Mouse (Mus musculus) midbrain, embryonic 12.5 days (tissue): Measurements from ENCODE around the gene Scamp3. TPM values are rescaled to one million over a fixed set of nuclear protein-coding genes. Genes with fewer than 3 reads are reported as not detected.
"Not testable (repeated sequence)": the region's sequence is repeated elsewhere in the genome, so short reads cannot be mapped to it uniquely, and the experiment has no call there.

ENCODE experiments used
- ATAC-seq: fragments of 200-750 bp; cut with Nextera tagmentation; 2 replicates; pipeline ENCODE4 v1.8.0; 2017; ENCODE audit warnings: low read depth, moderate TSS enrichment, moderate library complexity; ENCODE audit not compliant: low FRiP score
- H3K27ac ChIP-seq: fragments of 300-500 bp; sonication (generic); replicated peaks from 2 replicates; pipeline ENCODE4 v1.5.1; 2016; ENCODE audit warnings: mild to moderate bottlenecking
- H3K27me3 ChIP-seq: fragments of 300-500 bp; sonication (generic); 2 replicates; pipeline ENCODE4 v1.6.1; 2016; ENCODE audit warnings: mild to moderate bottlenecking
- H3K36me3 ChIP-seq: fragments of 300-500 bp; sonication (generic); 2 replicates; pipeline ENCODE4 v1.6.1; 2016
- H3K4me1 ChIP-seq: fragments of 300-500 bp; sonication (generic); 2 replicates; pipeline ENCODE4 v1.6.1; 2016
- H3K4me2 ChIP-seq: fragments of 300-500 bp; sonication (generic); replicated peaks from 2 replicates; pipeline ENCODE4 v1.6.1; 2016; ENCODE audit warnings: mild to moderate bottlenecking, moderate library complexity
- H3K4me3 ChIP-seq: fragments of 300-500 bp; sonication (generic); 2 replicates; pipeline ENCODE4 v1.5.1; 2016; ENCODE audit warnings: mild to moderate bottlenecking
- H3K9ac ChIP-seq: fragments of 300-500 bp; sonication (generic); replicated peaks from 2 replicates; pipeline ENCODE4 v1.6.1; 2016; ENCODE audit warnings: mild to moderate bottlenecking, moderate library complexity
- H3K9me3 ChIP-seq: fragments of 300-500 bp; sonication (generic); 2 replicates; pipeline ENCODE4 v1.6.1; 2016; ENCODE audit warnings: mild to moderate bottlenecking
- WGBS: fragments of 180-500 bp; shearing (Covaris S2); methylation state at CpG from one replicate; pipeline ENCODE4 v1.1.7; 2016; 5-methylcytosine and 5-hydroxymethylcytosine counted together
- polyA plus RNA-seq: library from polyadenylated mRNA; unstranded; fragments of >200 nt; fragmentation: Nextera tagmentation; extraction: Ambion mirVana; gene quantifications from 2 replicates; pipeline ENCODE4 v1.2.1, GENCODE M21; 2016

The Scamp3 gene
- polyA plus RNA-seq, 1 experiment from 2014 or later, result 97.1 TPM

DNA sequence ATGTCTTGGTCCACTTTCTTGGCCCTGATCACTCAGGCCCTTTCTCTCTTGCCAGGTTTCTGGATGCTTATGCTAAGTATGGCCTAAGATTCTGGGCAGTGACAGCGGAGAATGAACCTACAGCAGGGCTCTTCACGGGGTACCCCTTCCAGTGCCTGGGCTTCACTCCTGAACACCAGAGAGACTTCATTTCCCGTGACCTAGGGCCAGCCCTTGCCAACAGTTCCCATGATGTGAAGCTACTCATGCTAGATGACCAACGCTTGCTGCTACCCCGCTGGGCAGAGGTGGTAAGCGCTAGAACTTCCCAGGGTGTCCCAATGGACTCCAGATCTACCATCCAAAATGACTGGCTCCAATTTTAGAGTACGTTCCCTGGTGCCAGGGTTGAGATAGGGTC lies 28.8 kb downstream of the Scamp3 start:
- no peaks in the 10 kb centered on the region for H3K9me3 ChIP-seq
- H3K4me3 ChIP-seq, result no peak overlapping the region
- no peak for ATAC-seq
- peaks cover 59% of the 10 kb centered on the region for H3K36me3 ChIP-seq
- no peak overlapping the region for H3K27ac ChIP-seq
- H3K9ac ChIP-seq, result no peak overlapping the region
- H3K27me3 ChIP-seq, result no peaks in the 10 kb centered on the region
- peaks cover 8% of the 10 kb centered on the region for H3K4me1 ChIP-seq
- 95% methylated on average over 7 of the region's 7 CpGs for WGBS
- H3K4me2 ChIP-seq, result no peak overlapping the region

DNA sequence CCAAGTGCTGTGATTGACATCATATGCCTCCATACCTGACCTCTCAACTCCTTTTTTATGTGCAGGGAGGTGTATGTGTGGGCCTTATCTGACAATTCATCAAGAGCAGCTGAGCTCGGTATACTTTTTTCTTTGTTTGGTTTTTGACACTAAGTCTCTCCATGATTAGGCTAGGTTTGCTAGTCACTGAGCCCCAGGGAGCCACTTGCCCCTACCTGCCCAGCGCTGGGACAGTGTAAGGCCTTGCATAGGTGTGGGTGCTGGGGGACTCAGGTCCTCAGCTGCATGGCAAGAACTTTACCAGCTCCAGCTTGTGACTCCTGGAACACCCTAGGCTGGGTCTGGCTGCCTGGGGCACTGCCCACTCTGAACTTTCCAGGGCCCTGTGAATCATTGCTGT lies 29.4 kb downstream of the Scamp3 start:
- Histone ChIP-seq H3K4me3 (no peak overlapping the region), H3K9ac (no peak overlapping the region), H3K27ac (no peak overlapping the region), H3K27me3 (no peaks in the 10 kb centered on the region), H3K9me3 (no peaks in the 10 kb centered on the region), H3K4me2 (no peak overlapping the region), H3K4me1 (peaks cover 8% of the 10 kb centered on the region), H3K36me3 (peaks cover 59% of the 10 kb centered on the region)
- WGBS, result 88% methylated on average over 2 of the region's 2 CpGs
- ATAC-seq, result no peak

DNA sequence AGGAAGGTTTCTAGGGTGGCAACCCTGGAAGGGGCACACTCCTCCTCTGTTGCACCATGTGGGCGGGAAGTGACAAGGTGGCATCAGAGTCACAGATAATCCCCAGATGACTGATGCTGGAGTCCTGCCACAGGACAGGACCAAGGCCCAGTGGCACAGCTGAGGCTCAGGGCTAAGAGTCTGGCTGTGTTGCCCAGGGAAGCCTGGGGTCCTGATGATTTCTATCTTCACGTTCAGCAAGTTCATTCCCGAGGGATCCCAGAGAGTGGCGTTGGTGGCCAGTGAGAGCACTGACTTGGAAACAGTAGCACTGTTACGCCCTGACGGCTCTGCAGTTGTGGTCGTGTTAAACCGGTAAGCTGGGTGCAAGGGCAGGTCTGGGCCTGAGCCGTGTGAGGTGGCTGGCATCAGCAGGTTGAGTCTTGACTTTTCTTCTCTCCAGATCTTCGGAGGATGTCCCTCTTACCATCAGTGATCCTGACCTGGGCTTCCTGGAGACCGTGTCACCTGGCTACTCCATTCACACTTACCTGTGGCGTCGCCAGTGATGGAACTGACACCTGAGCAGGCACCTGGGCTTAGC lies 30.9 kb downstream of the Scamp3 start:
- Histone ChIP-seq H3K27ac (no peak overlapping the region), H3K9me3 (no peaks in the 10 kb centered on the region), H3K4me2 (no peak overlapping the region), H3K27me3 (no peaks in the 10 kb centered on the region), H3K36me3 (peaks cover 59% of the 10 kb centered on the region), H3K4me3 (no peak overlapping the region), H3K4me1 (peaks cover 12% of the 10 kb centered on the region), H3K9ac (no peak overlapping the region)
- 90% methylated on average over 13 of the region's 13 CpGs for WGBS
- ATAC-seq, result no peak

DNA sequence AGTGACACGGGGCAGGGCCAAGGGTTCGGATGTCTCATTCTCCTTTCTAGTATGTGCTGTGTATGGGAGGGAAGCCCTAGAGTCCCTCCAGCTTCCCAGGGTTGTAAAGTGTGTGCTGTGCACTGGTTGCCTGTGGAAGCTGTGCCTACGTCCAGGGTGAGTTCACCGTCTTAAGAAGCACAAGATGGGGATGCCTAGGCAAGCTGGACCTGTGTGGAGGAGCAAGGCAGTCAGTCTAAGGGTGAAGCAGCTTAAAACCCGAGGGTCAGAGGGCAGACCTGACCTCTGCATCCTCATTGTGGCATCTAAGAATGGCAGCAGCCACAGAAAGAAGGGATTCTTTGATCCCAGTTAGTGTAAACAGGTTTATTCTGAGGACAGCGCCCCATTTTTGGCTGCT lies 31.5 kb downstream of the Scamp3 start:
- Histone ChIP-seq H3K4me2 (no peak overlapping the region), H3K9ac (no peak overlapping the region; the same call in 1 of the 2 replicates), H3K4me1 (peaks cover 11% of the 10 kb centered on the region), H3K27me3 (no peaks in the 10 kb centered on the region), H3K27ac (no peak overlapping the region), H3K36me3 (peaks cover 59% of the 10 kb centered on the region), H3K4me3 (no peak overlapping the region), H3K9me3 (no peaks in the 10 kb centered on the region)
- WGBS, result 86% methylated on average over 6 of the region's 6 CpGs
- no peak for ATAC-seq

DNA sequence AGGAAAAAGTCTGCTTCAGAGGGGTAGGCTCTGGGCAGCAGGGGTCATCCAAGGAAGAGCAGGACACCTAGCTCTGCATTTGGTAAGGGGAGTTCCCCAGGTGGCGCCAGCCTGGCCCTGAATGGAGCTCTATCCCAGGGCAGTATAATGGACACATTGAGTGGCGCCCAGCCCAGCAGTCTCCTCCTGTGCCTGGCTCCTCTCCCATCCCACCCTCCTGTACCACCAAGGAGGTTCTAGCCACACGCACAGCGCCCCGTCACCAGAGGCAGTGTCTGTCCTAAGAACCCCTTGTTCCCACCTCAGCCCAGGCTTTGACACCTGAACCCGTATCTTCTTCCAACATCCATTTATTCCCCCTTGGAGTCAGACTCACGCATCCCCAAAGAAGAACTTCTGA lies 32.5 kb downstream of the Scamp3 start:
- 86% methylated on average over 7 of the region's 7 CpGs for WGBS

DNA sequence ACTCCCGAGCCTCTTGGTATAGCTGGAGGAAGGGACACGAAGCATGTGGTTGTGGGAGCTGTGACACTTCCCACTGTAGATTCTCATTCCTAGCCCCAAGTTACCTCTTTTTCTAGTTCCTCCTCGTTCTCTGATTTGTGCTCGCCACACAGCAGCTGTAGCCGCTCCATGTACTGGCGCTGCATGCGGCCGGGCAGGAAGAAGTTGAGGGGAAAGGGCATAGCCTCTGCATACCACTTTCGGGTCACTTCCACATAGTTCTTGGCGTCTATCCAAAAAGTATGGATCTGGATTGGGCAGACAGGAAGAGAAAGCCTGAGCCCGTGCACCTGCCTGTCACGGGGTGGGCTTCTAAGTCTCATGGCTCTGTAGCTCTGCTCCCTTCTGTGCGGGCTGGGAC lies 32.9 kb downstream of the Scamp3 start:
- Histone ChIP-seq H3K9me3 (no peaks in the 10 kb centered on the region), H3K36me3 (peaks cover 52% of the 10 kb centered on the region)
- 95% methylated on average over 13 of the region's 13 CpGs for WGBS

More for the DNA sequence above, 32.5 kb downstream of the Scamp3 start:
- no peak overlapping the region for H3K4me3 ChIP-seq
- no peak overlapping the region for H3K27ac ChIP-seq
- no peaks in the 10 kb centered on the region for H3K27me3 ChIP-seq
- no peak overlapping the region for H3K9ac ChIP-seq
- H3K4me1 ChIP-seq, result peaks cover 13% of the 10 kb centered on the region
- ATAC-seq, result no peak
- no peaks in the 10 kb centered on the region for H3K9me3 ChIP-seq
- no peak overlapping the region for H3K4me2 ChIP-seq
- peaks cover 55% of the 10 kb centered on the region for H3K36me3 ChIP-seq

DNA sequence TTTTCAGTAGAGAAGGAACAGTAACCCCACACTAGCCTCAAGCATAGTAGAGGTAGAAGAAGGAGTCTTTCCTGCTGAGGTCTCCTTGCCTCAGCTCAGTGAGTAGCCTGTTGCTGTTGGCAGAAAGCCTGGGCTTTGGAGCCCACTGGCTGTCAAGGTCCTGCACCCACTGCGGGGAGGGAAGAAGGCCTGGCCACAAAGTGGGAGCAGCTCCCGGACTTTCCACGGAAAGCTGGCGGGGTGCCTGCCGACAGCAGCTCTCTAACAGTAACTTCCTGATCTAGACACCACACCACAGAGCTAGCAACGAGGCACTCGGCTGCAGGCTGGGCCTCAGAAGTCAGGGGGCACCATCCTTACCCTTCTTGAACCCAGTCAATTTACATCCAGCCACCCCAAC lies 33.5 kb downstream of the Scamp3 start:
- no peak for ATAC-seq
- Histone ChIP-seq H3K4me2 (no peak overlapping the region), H3K27ac (no peak overlapping the region), H3K4me1 (peaks cover 23% of the 10 kb centered on the region), H3K4me3 (no peak overlapping the region), H3K27me3 (no peaks in the 10 kb centered on the region), H3K36me3 (peaks cover 46% of the 10 kb centered on the region), H3K9ac (no peak overlapping the region), H3K9me3 (no peaks in the 10 kb centered on the region)
- 84% methylated on average over 7 of the region's 7 CpGs for WGBS

More for the DNA sequence above, 32.9 kb downstream of the Scamp3 start:
- Histone ChIP-seq H3K27me3 (no peaks in the 10 kb centered on the region), H3K4me3 (no peak overlapping the region), H3K27ac (no peak overlapping the region), H3K9ac (no peak overlapping the region), H3K4me2 (no peak overlapping the region), H3K4me1 (peaks cover 18% of the 10 kb centered on the region)
- no peak for ATAC-seq

DNA sequence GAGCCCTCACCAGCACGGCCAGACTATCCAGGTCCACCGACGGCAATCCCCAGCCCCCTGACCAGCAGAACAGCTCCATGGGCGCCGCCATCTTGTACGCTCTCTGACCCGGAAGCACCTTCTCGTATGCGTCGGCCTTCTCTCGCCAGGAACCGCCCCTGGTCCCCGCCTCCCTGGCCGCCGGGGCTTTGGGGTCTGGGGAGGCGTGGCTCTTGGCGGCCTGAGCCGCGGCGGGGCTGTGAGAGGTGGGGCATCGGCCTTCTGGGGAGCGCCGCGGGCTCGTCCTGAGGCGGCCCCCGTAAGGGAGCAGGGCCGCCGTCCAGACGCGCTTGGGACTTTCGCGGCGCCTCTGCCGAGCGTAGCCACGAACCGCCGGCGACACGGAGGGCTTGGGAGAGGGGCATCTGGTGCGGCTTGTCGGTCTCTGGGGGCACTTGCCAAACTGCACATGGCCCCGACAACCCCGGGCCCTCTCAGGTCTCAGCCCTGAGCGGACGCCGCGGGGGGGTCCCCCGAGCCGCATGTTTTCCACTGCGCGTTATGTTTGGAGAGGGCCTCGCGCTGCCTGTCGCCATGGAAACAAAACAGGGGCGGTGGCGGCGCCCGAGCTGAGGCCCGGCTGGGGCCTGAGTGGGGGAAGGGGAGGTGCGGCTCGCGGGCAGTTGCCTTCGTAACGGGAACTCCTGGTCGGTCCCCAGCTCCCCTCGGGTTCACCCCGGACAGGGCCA lies 36.7 kb downstream of the Scamp3 start:
- ATAC-seq, result peak; percentile 86
- WGBS, result under 1% methylated on average over 69 of the region's 69 CpGs

DNA sequence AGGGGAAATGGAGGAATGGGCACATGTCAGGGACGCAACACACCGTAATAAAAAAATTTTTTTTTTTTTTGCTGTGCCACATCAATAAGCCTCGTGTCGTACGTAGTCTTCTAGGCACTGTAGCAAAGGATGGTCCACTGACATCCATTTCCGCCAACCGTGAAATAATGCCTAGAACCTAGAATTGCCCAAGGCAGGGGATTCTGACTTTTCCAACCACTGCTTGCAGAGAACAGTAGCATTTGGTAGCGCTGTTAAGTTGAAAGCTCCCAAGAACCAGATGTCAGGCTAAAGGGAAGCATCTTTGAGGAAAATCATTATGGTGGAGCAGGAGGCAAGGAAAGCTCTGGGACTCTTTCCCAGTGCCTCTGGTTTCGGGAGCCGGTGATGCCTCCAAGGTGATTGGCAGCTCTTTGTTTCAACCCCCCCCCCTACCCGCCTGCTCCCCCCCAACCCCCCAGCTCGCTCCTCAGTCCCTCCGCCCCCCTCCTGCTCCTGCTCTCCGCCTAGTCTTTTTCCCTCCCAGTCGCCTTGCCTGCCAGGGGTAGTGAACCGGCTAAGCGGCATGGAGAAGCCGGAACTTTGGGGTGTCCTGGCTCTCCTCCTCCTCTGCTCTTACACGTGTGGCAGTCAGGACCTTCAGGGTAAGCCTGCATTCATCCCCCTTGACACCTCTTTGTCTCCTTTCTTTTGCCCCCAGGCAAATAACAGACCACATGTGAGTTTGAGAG lies 37.6 kb downstream of the Scamp3 start, which contains the start of gene Thbs3:
TSS of gene Thbs3 (plus strand) at position 500 of the 731 bp plus-strand sequence.
- WGBS, result under 1% methylated on average over 19 of the region's 19 CpGs
- 0 out of 2 replicates have a peak, but pooled peaks have one; percentile 4 for ATAC-seq
- Histone ChIP-seq H3K4me1 (peaks cover 51% of the 10 kb centered on the region), H3K9me3 (no peaks in the 10 kb centered on the region), H3K9ac (peak within 1 kb of the TSS; percentile 57), H3K27me3 (no peaks in the 10 kb centered on the region), H3K36me3 (peaks cover 24% of the 10 kb centered on the region), H3K4me3 (peak within 1 kb of the TSS; percentile 83), H3K27ac (peak within 1 kb of the TSS; percentile 98), H3K4me2 (peak within 1 kb of the TSS; percentile 77)

More for the DNA sequence above, 36.7 kb downstream of the Scamp3 start:
- H3K9me3 ChIP-seq, result no peaks in the 10 kb centered on the region
- H3K9ac ChIP-seq, result peak overlapping the region; percentile 57
- H3K27me3 ChIP-seq, result no peaks in the 10 kb centered on the region
- peaks cover 24% of the 10 kb centered on the region for H3K36me3 ChIP-seq
- H3K4me3 ChIP-seq, result peak overlapping the region; percentile 83
- H3K4me1 ChIP-seq, result peaks cover 44% of the 10 kb centered on the region
- peak overlapping the region; percentile 77 for H3K4me2 ChIP-seq
- H3K27ac ChIP-seq, result peak overlapping the region; percentile 98

DNA sequence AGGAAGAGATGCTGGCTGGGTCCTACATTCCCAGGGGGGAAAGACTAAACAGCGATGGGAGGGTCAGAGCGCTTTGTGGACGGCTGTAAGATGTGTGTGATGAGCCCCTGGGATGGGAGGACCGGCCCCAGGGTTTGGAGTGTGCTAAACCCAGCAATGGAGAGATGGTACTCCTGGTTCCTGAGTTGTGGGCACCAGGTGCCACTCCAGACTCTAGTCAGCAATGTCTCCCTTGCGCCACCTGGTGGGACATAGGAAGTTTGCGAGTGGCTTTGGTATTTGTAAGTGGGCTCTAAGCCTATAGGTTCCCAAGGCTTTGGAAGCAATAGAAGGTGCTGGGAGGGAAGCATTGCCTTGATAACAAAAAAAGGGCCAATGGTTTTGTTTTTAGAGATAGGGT lies 38.6 kb downstream of the Scamp3 start:
- Histone ChIP-seq H3K4me2 (peak overlapping the region; percentile 77), H3K27me3 (no peaks in the 10 kb centered on the region), H3K36me3 (peaks cover 25% of the 10 kb centered on the region), H3K27ac (peak overlapping the region; percentile 98), H3K4me1 (peaks cover 56% of the 10 kb centered on the region), H3K9me3 (no peaks in the 10 kb centered on the region), H3K9ac (peak overlapping the region; percentile 57), H3K4me3 (peak overlapping the region; percentile 83)
- ATAC-seq, result peak; percentile 34
- WGBS, result under 1% methylated on average over 6 of the region's 6 CpGs

DNA sequence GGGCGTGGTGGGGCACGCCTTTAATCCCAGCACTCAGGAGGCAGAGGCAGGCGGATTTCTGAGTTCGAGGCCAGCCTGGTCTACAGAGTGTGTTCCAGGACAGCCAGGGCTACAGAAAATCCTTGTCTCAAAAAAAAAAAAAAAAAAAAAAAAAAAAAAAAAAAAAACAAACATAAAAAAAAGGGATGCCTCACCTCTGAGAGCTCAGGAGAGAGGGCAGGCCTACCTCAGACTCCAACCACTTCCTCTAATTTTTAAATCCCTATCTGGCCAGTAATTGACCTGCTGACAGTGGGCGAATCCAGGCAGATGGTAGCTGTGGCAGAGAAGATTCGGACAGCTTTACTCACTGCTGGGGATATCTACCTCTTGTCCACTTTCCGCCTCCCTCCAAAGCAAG lies 39.1 kb downstream of the Scamp3 start:
- Histone ChIP-seq H3K9ac (0 out of 2 replicates have a peak overlapping the region, but pooled peaks have one; percentile 24), H3K36me3 (peaks cover 31% of the 10 kb centered on the region), H3K4me1 (peaks cover 59% of the 10 kb centered on the region), H3K4me2 (peak overlapping the region; percentile 77), H3K27ac (peak overlapping the region; percentile 98)
- not testable (repeated sequence) for H3K27me3 ChIP-seq, H3K4me3 ChIP-seq, ATAC-seq, H3K9me3 ChIP-seq
- WGBS, result 71% methylated on average over 7 of the region's 7 CpGs

DNA sequence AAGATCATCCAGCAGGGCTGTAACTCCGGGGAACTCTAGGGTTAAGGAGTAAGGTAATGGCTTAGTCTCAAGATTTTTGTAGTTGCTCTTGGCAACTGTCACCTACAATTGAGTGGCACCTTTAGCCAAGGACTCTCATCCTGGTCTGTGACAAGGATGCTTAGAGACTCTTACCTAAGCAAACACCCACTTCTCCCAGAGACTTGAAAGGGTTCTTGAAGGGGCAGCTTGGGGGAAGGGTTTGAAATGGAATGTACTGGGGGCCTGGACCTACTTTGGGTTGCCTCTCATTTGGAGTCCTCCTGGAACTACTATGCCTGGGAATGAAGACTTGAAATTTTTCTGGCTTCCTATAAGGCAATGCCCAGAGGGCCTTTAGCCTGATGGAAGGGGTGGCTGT lies 41.0 kb downstream of the Scamp3 start:
- Histone ChIP-seq H3K9ac (no peak overlapping the region), H3K4me2 (no peak overlapping the region), H3K27ac (0 out of 2 replicates have a peak overlapping the region, but pooled peaks have one; percentile 49), H3K36me3 (peaks cover 48% of the 10 kb centered on the region), H3K27me3 (no peaks in the 10 kb centered on the region), H3K4me1 (peaks cover 61% of the 10 kb centered on the region), H3K9me3 (no peaks in the 10 kb centered on the region), H3K4me3 (no peak overlapping the region)
- ATAC-seq, result no peak
- 67% methylated on average over 1 of the region's 1 CpGs for WGBS
